Mouse (Mus musculus) hindbrain, embryonic 13.5 days (tissue): ENCODE results near the gene Map2. TPM values are rescaled to one million over a fixed set of nuclear protein-coding genes. Genes with fewer than 3 reads are reported as not detected.

Source experiments
- ATAC-seq: fragments of 200-750 bp; cut with Nextera tagmentation; 2 replicates; pipeline ENCODE4 v1.8.0; 2017; ENCODE audit warnings: moderate TSS enrichment; ENCODE audit not compliant: low FRiP score
- H3K27ac ChIP-seq: fragments of 300-500 bp; sonication (generic); 2 replicates; pipeline ENCODE4 v1.5.1; 2015; ENCODE audit warnings: inconsistent platforms, mild to moderate bottlenecking, moderate library complexity
- H3K27me3 ChIP-seq: fragments of 300-500 bp; sonication (generic); 2 replicates; pipeline ENCODE4 v1.6.1; 2015; ENCODE audit warnings: mild to moderate bottlenecking, inconsistent platforms
- H3K36me3 ChIP-seq: fragments of 300-500 bp; sonication (generic); 2 replicates; pipeline ENCODE4 v1.6.1; 2015; ENCODE audit warnings: mild to moderate bottlenecking, inconsistent platforms
- H3K4me1 ChIP-seq: fragments of 300-500 bp; sonication (generic); replicated peaks from 2 replicates; pipeline ENCODE4 v1.6.1; 2015; ENCODE audit warnings: inconsistent platforms
- H3K4me2 ChIP-seq: fragments of 300-500 bp; sonication (generic); 2 replicates; pipeline ENCODE4 v1.6.1; 2015; ENCODE audit warnings: inconsistent platforms, mild to moderate bottlenecking, moderate library complexity
- H3K4me3 ChIP-seq: fragments of 300-500 bp; sonication (generic); 2 replicates; pipeline ENCODE4 v1.5.1; 2015; ENCODE audit warnings: mild to moderate bottlenecking, inconsistent platforms
- H3K9ac ChIP-seq: fragments of 300-500 bp; sonication (generic); 2 replicates; pipeline ENCODE4 v1.6.1; 2015; ENCODE audit warnings: mild to moderate bottlenecking, inconsistent platforms
- H3K9me3 ChIP-seq: fragments of 300-500 bp; sonication (generic); 2 replicates; pipeline ENCODE4 v1.6.1; 2016; ENCODE audit warnings: inconsistent platforms
- WGBS: fragments of 180-500 bp; shearing (Covaris S2); methylation state at CpG from one replicate; pipeline ENCODE4 v1.1.7; 2015; 5-methylcytosine and 5-hydroxymethylcytosine counted together
- polyA plus RNA-seq: library from polyadenylated mRNA; unstranded; fragments of >200 nt; fragmentation: Nextera tagmentation; extraction: Ambion mirVana; gene quantifications from 2 replicates; pipeline ENCODE4 v1.2.1, GENCODE M21; 2015

Gene Map2
- polyA plus RNA-seq, 1 experiment from 2014 or later: 445 TPM

DNA sequence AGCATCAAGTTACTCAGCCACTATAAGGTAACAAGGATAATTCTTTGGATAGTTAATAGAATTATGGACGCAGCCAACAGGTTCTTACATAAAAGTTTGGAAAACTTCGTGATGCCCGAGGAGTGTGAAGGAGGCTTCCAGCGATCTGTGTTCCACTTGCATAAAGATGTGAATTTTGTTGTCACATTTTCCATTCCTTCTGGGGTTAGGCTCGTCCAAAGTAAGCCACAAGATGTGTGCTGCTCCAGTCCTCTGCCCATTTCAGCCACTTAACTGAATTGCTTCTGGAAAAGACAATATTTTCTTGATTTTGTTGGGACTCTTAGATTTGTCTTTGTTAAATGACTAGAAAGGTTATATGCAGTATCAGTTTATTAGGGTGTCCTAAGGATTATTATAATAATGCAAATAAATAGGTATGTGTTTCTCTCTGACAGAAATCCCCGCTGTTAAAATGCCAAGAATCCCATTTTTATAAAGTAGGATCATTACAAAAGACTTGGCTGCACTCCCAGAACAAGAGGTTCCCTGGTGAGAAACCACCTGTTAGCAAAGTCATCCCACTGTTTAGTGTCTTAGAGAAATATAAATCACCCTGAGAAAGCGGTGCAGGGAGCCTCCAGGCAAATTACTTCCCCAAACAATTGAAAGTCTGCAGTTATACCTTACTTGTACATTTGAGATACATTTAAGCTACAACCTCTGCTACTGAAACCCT, 36.2 kb downstream of the Map2 start:
- WGBS: 74% methylated on average over 7 of the region's 7 CpGs
- H3K27ac ChIP-seq: no peak overlapping the region
- H3K36me3 ChIP-seq: no peaks in the 10 kb centered on the region
- H3K4me1 ChIP-seq: peaks cover 21% of the 10 kb centered on the region
- H3K9me3 ChIP-seq: no peaks in the 10 kb centered on the region
- no peak for ATAC-seq
- no peak overlapping the region for H3K4me3 ChIP-seq
- no peak overlapping the region for H3K4me2 ChIP-seq
- no peak overlapping the region for H3K9ac ChIP-seq
- no peaks in the 10 kb centered on the region for H3K27me3 ChIP-seq

DNA sequence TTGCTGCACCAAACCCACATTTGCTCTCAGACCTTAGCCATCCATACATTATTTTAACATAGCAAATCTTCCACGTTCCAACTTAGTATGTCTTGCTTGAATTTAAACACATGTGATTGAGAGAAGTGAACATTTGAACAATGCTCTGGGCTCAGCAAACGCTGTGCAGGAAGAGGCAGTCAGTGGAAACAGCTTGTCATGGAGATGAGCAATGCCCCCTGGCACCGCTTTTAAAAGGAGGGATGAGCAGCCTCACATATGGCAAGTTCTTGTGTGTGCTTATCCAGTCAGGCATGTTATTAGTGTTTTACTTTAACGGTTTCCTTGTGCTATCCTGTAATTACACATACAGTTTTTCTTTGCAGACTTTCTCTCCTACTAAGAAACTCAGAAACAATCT, 46.4 kb downstream of the Map2 start:
- no peaks in the 10 kb centered on the region for H3K9me3 ChIP-seq
- WGBS: 30% methylated on average over 4 of the region's 4 CpGs
- H3K36me3 ChIP-seq: no peaks in the 10 kb centered on the region
- peaks cover 31% of the 10 kb centered on the region for H3K4me1 ChIP-seq
- H3K4me2 ChIP-seq: no peak overlapping the region
- H3K4me3 ChIP-seq: no peak overlapping the region
- H3K9ac ChIP-seq: no peak overlapping the region
- peak; percentile 61; the same call in 1 of the 2 replicates for ATAC-seq
- H3K27ac ChIP-seq: peak overlapping the region; percentile 23; the same call in 1 of the 2 replicates
- no peaks in the 10 kb centered on the region for H3K27me3 ChIP-seq

GRCm38 (mm10) chr1:66223331-66223730, 48.3 kb downstream of the Map2 start:
- peaks cover 46% of the 10 kb centered on the region for H3K4me1 ChIP-seq
- H3K9ac ChIP-seq: no peak overlapping the region
- H3K4me3 ChIP-seq: no peak overlapping the region
- H3K36me3 ChIP-seq: no peaks in the 10 kb centered on the region
- H3K9me3 ChIP-seq: no peaks in the 10 kb centered on the region
- H3K27me3 ChIP-seq: no peaks in the 10 kb centered on the region
- no peak for ATAC-seq
- H3K27ac ChIP-seq: peak overlapping the region; percentile 55; the same call in 1 of the 2 replicates
- 30% methylated on average over 1 of the region's 1 CpGs for WGBS
- H3K4me2 ChIP-seq: no peak overlapping the region

DNA sequence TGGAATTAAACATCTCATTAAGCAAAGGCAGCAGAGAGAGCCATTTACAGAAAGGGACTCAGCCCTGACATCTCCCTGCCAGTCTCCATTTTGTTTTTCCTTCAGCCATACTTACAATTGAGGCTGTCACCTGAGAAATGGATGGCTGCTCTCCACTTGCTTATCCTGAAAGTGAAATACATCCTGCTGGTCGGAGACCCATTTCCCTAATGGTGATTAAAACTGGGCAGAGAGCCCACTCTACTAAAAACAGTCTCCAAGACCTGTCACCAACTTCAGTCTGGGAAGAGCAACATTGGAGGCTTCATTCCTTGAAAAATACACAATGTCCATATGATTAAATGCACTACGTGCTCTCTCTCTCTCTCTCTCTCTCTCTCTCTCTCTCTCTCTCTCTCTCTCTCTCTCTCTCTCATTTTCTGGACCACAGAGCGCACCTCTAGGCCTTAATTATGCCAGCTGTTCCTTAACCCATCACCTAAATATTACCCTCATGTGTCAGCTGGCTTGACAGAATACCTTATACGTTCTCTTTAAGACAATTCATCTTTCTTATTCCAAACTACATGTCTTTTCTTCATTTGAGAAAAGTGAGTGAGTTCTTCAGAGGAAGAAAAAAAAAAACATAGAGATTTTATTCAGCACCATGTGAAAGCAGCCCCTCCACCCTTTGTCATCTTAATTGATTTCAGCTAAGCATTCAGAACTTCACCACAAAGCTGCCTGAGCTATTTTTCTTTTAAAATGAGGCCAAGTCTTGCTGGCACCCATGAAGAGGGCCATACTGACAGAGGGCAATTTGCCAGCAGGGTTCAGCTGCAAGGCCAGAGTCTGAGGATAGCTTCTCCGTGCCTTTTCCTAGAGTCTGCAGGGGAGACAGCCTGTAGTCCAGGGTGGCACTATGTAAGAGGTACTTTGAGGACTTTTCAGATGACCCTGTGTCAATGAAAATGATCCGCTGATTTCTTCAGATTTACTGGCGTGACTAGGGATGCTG, 51.6 kb downstream of the Map2 start:
- peak overlapping the region; percentile 65 for H3K27ac ChIP-seq
- H3K4me2 ChIP-seq: no peak overlapping the region
- no peaks in the 10 kb centered on the region for H3K36me3 ChIP-seq
- H3K4me1 ChIP-seq: peaks cover 35% of the 10 kb centered on the region
- H3K9me3 ChIP-seq: no peaks in the 10 kb centered on the region
- H3K9ac ChIP-seq: no peak overlapping the region
- ATAC-seq: peak; percentile 73
- H3K4me3 ChIP-seq: no peak overlapping the region
- no peaks in the 10 kb centered on the region for H3K27me3 ChIP-seq
- WGBS: 44% methylated on average over 7 of the region's 7 CpGs

DNA sequence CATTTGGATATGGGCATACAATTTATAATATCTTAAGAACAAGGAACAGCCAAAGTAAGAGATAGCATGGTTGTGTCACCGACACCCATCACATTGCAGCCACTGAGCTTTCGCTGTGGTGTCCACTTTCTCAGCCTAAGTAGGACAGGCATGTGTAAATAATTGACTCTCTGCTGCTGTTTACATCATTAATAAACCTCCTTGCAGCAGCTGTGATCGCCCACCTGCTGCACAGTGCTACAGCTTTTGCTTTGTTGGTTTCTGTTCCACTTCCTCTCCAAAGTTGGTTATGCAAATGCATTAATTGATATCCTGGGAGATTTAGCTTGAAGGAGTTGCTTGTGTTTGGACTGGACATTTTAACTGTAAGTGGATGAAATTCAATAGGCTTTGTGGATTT, 53.1 kb downstream of the Map2 start:
- no peak overlapping the region for H3K4me2 ChIP-seq
- WGBS: 50% methylated on average over 3 of the region's 3 CpGs
- no peak overlapping the region for H3K9ac ChIP-seq
- no peaks in the 10 kb centered on the region for H3K36me3 ChIP-seq
- no peak overlapping the region for H3K4me3 ChIP-seq
- no peaks in the 10 kb centered on the region for H3K27me3 ChIP-seq
- H3K27ac ChIP-seq: no peak overlapping the region
- H3K4me1 ChIP-seq: peaks cover 30% of the 10 kb centered on the region
- H3K9me3 ChIP-seq: no peaks in the 10 kb centered on the region
- no peak for ATAC-seq

- Histone ChIP-seq H3K9ac (no peak overlapping the region), H3K27ac (no peak overlapping the region), H3K4me3 (no peak overlapping the region), H3K4me2 (no peak overlapping the region), H3K9me3 (no peaks in the 10 kb centered on the region), H3K27me3 (no peaks in the 10 kb centered on the region), H3K36me3 (no peaks in the 10 kb centered on the region), H3K4me1 (peaks cover 32% of the 10 kb centered on the region)
- WGBS: 96% methylated on average over 3 of the region's 3 CpGs
- no peak for ATAC-seq
Observed at GRCm38 (mm10) chr1:66230345-66230744, 55.3 kb downstream of the Map2 start.

GRCm38 (mm10) chr1:66231963-66232362, 56.9 kb downstream of the Map2 start:
- H3K9me3 ChIP-seq: no peaks in the 10 kb centered on the region
- H3K4me3 ChIP-seq: no peak overlapping the region
- no peak for ATAC-seq
- peaks cover 24% of the 10 kb centered on the region for H3K4me1 ChIP-seq
- no peak overlapping the region for H3K9ac ChIP-seq
- no peaks in the 10 kb centered on the region for H3K27me3 ChIP-seq
- H3K36me3 ChIP-seq: no peaks in the 10 kb centered on the region
- no peak overlapping the region for H3K4me2 ChIP-seq
- 86% methylated on average over 4 of the region's 4 CpGs for WGBS
- no peak overlapping the region for H3K27ac ChIP-seq

DNA sequence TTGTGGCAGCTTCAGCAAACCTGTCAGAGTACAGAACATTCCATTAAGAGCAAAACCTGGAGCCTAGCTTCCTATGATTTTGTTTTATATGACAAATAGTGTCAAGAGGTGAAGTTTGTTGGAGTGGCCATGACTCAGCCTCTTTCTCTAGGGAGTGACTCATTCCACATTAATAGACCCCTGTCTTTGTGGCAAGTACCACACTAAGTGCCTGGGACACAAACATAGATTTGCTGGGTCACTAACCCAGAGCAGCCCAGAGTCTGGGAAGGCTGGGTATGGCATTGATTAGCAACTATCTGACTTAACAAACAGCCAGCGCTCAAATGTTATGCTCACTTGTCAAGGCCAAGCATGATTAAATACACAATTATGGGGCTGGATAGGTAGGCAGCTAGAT, 69.8 kb downstream of the Map2 start:
- Histone ChIP-seq H3K4me2 (no peak overlapping the region), H3K4me3 (no peak overlapping the region), H3K9ac (no peak overlapping the region), H3K27ac (no peak overlapping the region), H3K9me3 (no peaks in the 10 kb centered on the region), H3K36me3 (no peaks in the 10 kb centered on the region), H3K27me3 (no peaks in the 10 kb centered on the region), H3K4me1 (peaks cover 14% of the 10 kb centered on the region)
- 62% methylated on average over 1 of the region's 1 CpGs for WGBS
- no peak for ATAC-seq

DNA sequence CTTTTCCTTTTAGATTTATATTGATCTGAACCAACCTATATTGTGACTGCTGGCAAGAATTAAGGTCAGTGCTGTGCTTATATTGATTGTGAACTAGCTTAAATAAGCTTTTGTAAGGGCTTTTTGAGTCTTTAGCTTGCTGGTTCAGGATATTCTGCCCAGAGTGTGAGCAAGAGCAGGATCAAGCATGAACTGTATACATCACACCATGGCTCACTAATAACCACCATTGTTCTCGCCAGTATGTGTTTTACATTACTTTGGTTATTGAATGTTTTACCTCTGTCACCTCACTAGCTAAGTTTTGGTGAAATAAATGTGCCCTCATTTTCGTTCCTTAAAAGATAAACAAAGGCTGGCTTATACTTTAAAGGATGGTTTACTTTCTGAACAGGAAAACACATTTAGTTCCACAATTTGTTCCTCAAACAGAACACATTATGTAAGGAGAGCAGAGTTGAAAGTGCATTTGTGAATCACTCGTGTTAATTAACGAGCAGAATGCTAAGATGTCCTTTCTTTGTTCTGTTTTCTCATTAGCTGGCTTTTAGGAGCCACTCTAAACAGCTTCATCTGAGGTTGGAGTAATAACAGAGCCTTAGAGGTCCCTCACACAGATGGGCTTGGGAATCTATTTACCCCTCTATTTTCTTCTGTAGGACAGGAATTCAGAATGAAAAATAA, 76.7 kb downstream of the Map2 start:
- peaks cover 12% of the 10 kb centered on the region for H3K36me3 ChIP-seq
- H3K4me3 ChIP-seq: no peak overlapping the region
- WGBS: 35% methylated on average over 4 of the region's 4 CpGs
- peak overlapping the region; percentile 77 for H3K27ac ChIP-seq
- H3K9ac ChIP-seq: no peak overlapping the region
- H3K9me3 ChIP-seq: no peaks in the 10 kb centered on the region
- no peak for ATAC-seq
- H3K27me3 ChIP-seq: no peaks in the 10 kb centered on the region
- no peak overlapping the region for H3K4me2 ChIP-seq
- peaks cover 32% of the 10 kb centered on the region for H3K4me1 ChIP-seq

GRCm38 (mm10) chr1:66252333-66252724, 77.3 kb downstream of the Map2 start:
- peaks cover 12% of the 10 kb centered on the region for H3K36me3 ChIP-seq
- H3K27ac ChIP-seq: peak overlapping the region; percentile 77
- H3K9ac ChIP-seq: no peak overlapping the region
- H3K4me3 ChIP-seq: no peak overlapping the region
- peaks cover 29% of the 10 kb centered on the region for H3K4me1 ChIP-seq
- WGBS: 70% methylated on average over 8 of the region's 8 CpGs
- no peak overlapping the region for H3K4me2 ChIP-seq
- no peaks in the 10 kb centered on the region for H3K27me3 ChIP-seq
- no peaks in the 10 kb centered on the region for H3K9me3 ChIP-seq
- no peak for ATAC-seq

GRCm38 (mm10) chr1:66263220-66263619, 88.1 kb downstream of the Map2 start:
- Histone ChIP-seq H3K27ac (no peak overlapping the region), H3K9me3 (no peaks in the 10 kb centered on the region), H3K4me3 (no peak overlapping the region), H3K9ac (no peak overlapping the region), H3K4me2 (no peak overlapping the region), H3K36me3 (no peaks in the 10 kb centered on the region), H3K4me1 (peaks cover 14% of the 10 kb centered on the region), H3K27me3 (no peaks in the 10 kb centered on the region)
- 39% methylated on average over 3 of the region's 3 CpGs for WGBS
- ATAC-seq: 0 out of 2 replicates have a peak, but pooled peaks have one; percentile 54
